Mouse (Mus musculus): ENCODE results near the gene Pms1.
"Not testable (repeated sequence)": the region's sequence is repeated elsewhere in the genome, so short reads cannot be mapped to it uniquely, and the experiment has no call there.

The Pms1 gene

GRCm38 (mm10) chr1:53296581-53297383, at the start of gene Pms1, which contains the start of the genes Ormdl1 and Gm28778:
Gene Pms1 (minus strand): TSS chr1:53297018.
Gene Ormdl1 (plus strand): TSS chr1:53297095.
Gene Gm28778 (plus strand): TSS chr1:53297111.
- in situ Hi-C loops (cut with MboI, MseI): loop anchor here (5.0 to 10.0 kb wide), 2 partner anchors 56 to 242 kb away; partner anchors contain the start of genes Asdurf, Asnsd1 and Gm28551

- in situ Hi-C loops (cut with MboI, MseI): no loop called here
These were observed 44.3 kb upstream of the Pms1 start for GRCm38 (mm10) chr1:53341071-53341470.

GRCm38 (mm10) chr1:53337403-53337802, 40.6 kb upstream of the Pms1 start:
- in situ Hi-C loops (cut with MboI, MseI): not testable (repeated sequence)

- in situ Hi-C loops (cut with MboI, MseI): no loop called here
These were observed 38.6 kb upstream of the Pms1 start for GRCm38 (mm10) chr1:53335465-53335864.

GRCm38 (mm10) chr1:53333527-53333926, 36.7 kb upstream of the Pms1 start:
- in situ Hi-C loops (cut with MboI, MseI): not testable (repeated sequence)

GRCm38 (mm10) chr1:53324827-53325494, 28.1 kb upstream of the Pms1 start:
- in situ Hi-C loops (cut with MboI, MseI): no loop called here

GRCm38 (mm10) chr1:53324277-53324676, 27.5 kb upstream of the Pms1 start:
- in situ Hi-C loops (cut with MboI, MseI): no loop called here

GRCm38 (mm10) chr1:53323254-53323653, 26.4 kb upstream of the Pms1 start:
- in situ Hi-C loops (cut with MboI, MseI): no loop called here

- in situ Hi-C loops (cut with MboI, MseI): no loop called here
These were observed 25.0 kb upstream of the Pms1 start for GRCm38 (mm10) chr1:53321662-53322344.

GRCm38 (mm10) chr1:53312989-53313967, 16.5 kb upstream of the Pms1 start, which contains the start of gene Osgepl1:
Gene Osgepl1 (plus strand): TSS chr1:53313624.
- in situ Hi-C loops (cut with MboI, MseI): loop anchor here (10.0 kb wide), 1 partner anchor 858 kb away; no protein-coding TSS in a partner anchor

GRCm38 (mm10) chr1:53300506-53300905, 3.7 kb upstream of the Pms1 start:
- in situ Hi-C loops (cut with MboI, MseI): no loop called here

- in situ Hi-C loops (cut with MboI, MseI): loop anchor here (10.0 kb wide), 1 partner anchor 236 kb away; no protein-coding TSS in a partner anchor
These were observed 5.6 kb downstream of the Pms1 start for GRCm38 (mm10) chr1:53291197-53291596.

- in situ Hi-C loops (cut with MboI, MseI): no loop called here
These were observed 24.2 kb downstream of the Pms1 start for GRCm38 (mm10) chr1:53272646-53273045.

GRCm38 (mm10) chr1:53269901-53270300, 26.9 kb downstream of the Pms1 start:
- in situ Hi-C loops (cut with MboI, MseI): no loop called here

GRCm38 (mm10) chr1:53264958-53265612, 31.7 kb downstream of the Pms1 start:
- in situ Hi-C loops (cut with MboI, MseI): not testable (repeated sequence)

- in situ Hi-C loops (cut with MboI, MseI): no loop called here
These were observed 70.8 kb downstream of the Pms1 start for GRCm38 (mm10) chr1:53226063-53226462.

GRCm38 (mm10) chr1:53225616-53226015, 71.2 kb downstream of the Pms1 start:
- in situ Hi-C loops (cut with MboI, MseI): no loop called here

- in situ Hi-C loops (cut with MboI, MseI): no loop called here
These were observed 72.0 kb downstream of the Pms1 start for GRCm38 (mm10) chr1:53224775-53225174.

GRCm38 (mm10) chr1:53210136-53210535, 86.7 kb downstream of the Pms1 start:
- in situ Hi-C loops (cut with MboI, MseI): no loop called here

- in situ Hi-C loops (cut with MboI, MseI): no loop called here
These were observed 92.9 kb downstream of the Pms1 start for GRCm38 (mm10) chr1:53203902-53204301.

Measured in regulatory T cell (primary cell).